Mouse (Mus musculus) stomach, embryonic 14.5 days (tissue): ENCODE data around the gene Fads2. TPM values are rescaled to one million over a fixed set of nuclear protein-coding genes. Genes with fewer than 3 reads are reported as not detected.

Experiments used
- ATAC-seq: fragments of 200-750 bp; cut with Nextera tagmentation; 2 replicates; pipeline ENCODE4 v1.8.0; 2017; ENCODE audit warnings: low read depth, moderate TSS enrichment; ENCODE audit not compliant: insufficient number of reproducible peaks, insufficient read depth, low FRiP score
- H3K27ac ChIP-seq: fragments of 300-500 bp; sonication (generic); 2 replicates; pipeline ENCODE4 v1.5.1; 2014; ENCODE audit warnings: mild to moderate bottlenecking, low read length, moderate library complexity, mixed read lengths
- H3K27me3 ChIP-seq: fragments of 300-500 bp; sonication (generic); 2 replicates; pipeline ENCODE4 v1.6.1; 2014; ENCODE audit warnings: low read length, control low read depth, mixed read lengths; ENCODE audit not compliant: control insufficient read depth, insufficient read depth
- H3K36me3 ChIP-seq: fragments of 300-500 bp; sonication (generic); 2 replicates; pipeline ENCODE4 v1.6.1; 2014; ENCODE audit warnings: mild to moderate bottlenecking, control low read depth, low read length, moderate library complexity, mixed read lengths; ENCODE audit not compliant: control insufficient read depth, insufficient read depth
- H3K4me1 ChIP-seq: fragments of 300-500 bp; sonication (generic); 2 replicates; pipeline ENCODE4 v1.6.1; 2014; ENCODE audit warnings: low read length, control low read depth, mixed read lengths; ENCODE audit not compliant: control insufficient read depth, insufficient read depth
- H3K4me2 ChIP-seq: fragments of 300-500 bp; sonication (generic); replicated peaks from 2 replicates; pipeline ENCODE4 v1.6.1; 2014; ENCODE audit warnings: low read depth, low read length, control low read depth
- H3K4me3 ChIP-seq: fragments of 300-500 bp; sonication (generic); 2 replicates; pipeline ENCODE4 v1.5.1; 2014; ENCODE audit warnings: low read depth, low read length, control low read depth
- H3K9ac ChIP-seq: fragments of 300-500 bp; sonication (generic); replicated peaks from 2 replicates; pipeline ENCODE4 v1.6.1; 2014; ENCODE audit warnings: low read depth, mild to moderate bottlenecking, control low read depth, low read length, moderate library complexity, mixed read lengths
- H3K9me3 ChIP-seq: fragments of 300-500 bp; sonication (generic); 2 replicates; pipeline ENCODE4 v1.6.1; 2016; ENCODE audit warnings: low read depth, low read length, control low read depth; ENCODE audit not compliant: control insufficient read depth
- WGBS: fragments of 180-500 bp; shearing (Covaris S2); extraction: QIAGEN DNeasy Blood & Tissue Kit; methylation state at CpG from one replicate; pipeline ENCODE4 v1.1.7; 2014; 5-methylcytosine and 5-hydroxymethylcytosine counted together
- polyA plus RNA-seq: library from polyadenylated mRNA; unstranded; fragments of >200 nt; fragmentation: Nextera tagmentation; extraction: Ambion mirVana; gene quantifications from 2 replicates; pipeline ENCODE4 v1.2.1, GENCODE M21; 2014

The Fads2 gene
- polyA plus RNA-seq, 1 experiment from 2014 or later = 49.1 TPM

DNA sequence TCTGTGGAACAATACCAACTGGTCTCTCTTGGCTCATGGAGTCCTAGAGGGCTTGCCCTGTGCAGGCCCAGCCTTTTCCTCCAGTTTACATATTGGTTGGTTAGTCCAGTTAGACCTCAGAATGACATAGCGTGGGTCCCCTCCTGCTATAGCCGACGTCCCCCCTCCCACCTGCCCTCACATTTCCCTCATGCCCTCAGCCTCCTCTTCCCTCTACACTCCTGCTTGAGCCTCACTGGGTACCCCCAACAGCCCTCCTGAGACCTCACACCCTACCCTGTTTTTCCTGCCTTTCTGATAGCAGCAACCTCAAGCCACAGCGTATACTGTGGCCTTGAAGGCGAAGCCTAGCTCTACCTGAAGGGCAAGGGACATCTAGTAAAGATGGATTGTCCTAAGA lies 38.7 kb downstream of the Fads2 start:
- no peak overlapping the region for H3K9ac ChIP-seq
- H3K4me1 ChIP-seq = no peaks in the 10 kb centered on the region
- no peaks in the 10 kb centered on the region for H3K27me3 ChIP-seq
- no peak overlapping the region for H3K27ac ChIP-seq
- H3K4me2 ChIP-seq = no peak overlapping the region
- peaks cover 62% of the 10 kb centered on the region for H3K36me3 ChIP-seq
- H3K9me3 ChIP-seq = no peaks in the 10 kb centered on the region
- no peak overlapping the region for H3K4me3 ChIP-seq
- no peak for ATAC-seq
- WGBS = 86% methylated on average over 5 of the region's 5 CpGs

DNA sequence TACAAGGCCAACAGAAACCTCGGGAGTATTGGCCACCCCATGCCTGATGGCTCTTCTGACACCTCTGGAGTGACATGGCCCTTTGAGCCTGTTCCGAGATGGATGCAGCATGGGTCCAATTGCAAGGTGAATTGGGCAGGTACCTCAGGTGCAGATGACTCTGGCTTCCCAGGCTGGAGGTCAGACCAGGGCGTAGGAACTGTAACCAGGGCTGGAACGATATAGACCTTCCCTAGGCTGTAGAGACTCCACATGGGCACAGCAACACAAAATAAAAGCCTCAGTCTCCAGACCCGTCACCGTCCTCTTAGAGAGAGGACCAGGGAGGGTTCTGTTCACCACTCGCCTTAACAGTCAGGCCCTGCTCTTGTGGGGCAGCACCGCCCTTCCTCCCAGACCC lies 39.3 kb downstream of the Fads2 start:
- 84% methylated on average over 8 of the region's 8 CpGs for WGBS
- ATAC-seq = no peak
- Histone ChIP-seq H3K27ac (no peak overlapping the region), H3K27me3 (no peaks in the 10 kb centered on the region), H3K36me3 (peaks cover 57% of the 10 kb centered on the region), H3K4me3 (no peak overlapping the region), H3K4me2 (no peak overlapping the region), H3K9me3 (no peaks in the 10 kb centered on the region), H3K9ac (no peak overlapping the region), H3K4me1 (no peaks in the 10 kb centered on the region; the same call in 1 of the 2 replicates)

DNA sequence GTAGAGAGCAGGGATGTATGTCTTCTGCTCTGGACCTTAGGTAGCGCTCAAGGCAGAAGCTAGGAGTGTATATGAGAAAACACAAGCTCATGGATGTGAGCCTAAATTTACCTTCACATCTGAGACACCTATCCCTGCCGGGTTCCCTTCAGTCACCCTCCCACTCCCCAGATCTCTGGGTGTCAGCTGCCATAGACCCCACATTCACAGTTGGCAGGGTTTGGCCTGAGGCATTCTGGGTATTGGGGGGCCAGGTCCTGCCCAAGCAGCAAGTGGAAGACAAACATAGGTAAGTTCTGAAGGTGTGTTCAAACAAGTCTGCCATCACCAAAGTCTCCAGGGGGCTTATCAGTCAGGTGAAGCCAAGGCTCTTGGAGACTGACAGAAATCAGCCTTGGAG lies 39.9 kb downstream of the Fads2 start:
- no peaks in the 10 kb centered on the region for H3K27me3 ChIP-seq
- H3K9ac ChIP-seq = no peak overlapping the region
- 91% methylated on average over 2 of the region's 2 CpGs for WGBS
- no peak overlapping the region for H3K27ac ChIP-seq
- H3K4me3 ChIP-seq = no peak overlapping the region
- peaks cover 51% of the 10 kb centered on the region for H3K36me3 ChIP-seq
- H3K4me1 ChIP-seq = no peaks in the 10 kb centered on the region; the same call in 1 of the 2 replicates
- no peaks in the 10 kb centered on the region for H3K9me3 ChIP-seq
- ATAC-seq = no peak
- H3K4me2 ChIP-seq = no peak overlapping the region

DNA sequence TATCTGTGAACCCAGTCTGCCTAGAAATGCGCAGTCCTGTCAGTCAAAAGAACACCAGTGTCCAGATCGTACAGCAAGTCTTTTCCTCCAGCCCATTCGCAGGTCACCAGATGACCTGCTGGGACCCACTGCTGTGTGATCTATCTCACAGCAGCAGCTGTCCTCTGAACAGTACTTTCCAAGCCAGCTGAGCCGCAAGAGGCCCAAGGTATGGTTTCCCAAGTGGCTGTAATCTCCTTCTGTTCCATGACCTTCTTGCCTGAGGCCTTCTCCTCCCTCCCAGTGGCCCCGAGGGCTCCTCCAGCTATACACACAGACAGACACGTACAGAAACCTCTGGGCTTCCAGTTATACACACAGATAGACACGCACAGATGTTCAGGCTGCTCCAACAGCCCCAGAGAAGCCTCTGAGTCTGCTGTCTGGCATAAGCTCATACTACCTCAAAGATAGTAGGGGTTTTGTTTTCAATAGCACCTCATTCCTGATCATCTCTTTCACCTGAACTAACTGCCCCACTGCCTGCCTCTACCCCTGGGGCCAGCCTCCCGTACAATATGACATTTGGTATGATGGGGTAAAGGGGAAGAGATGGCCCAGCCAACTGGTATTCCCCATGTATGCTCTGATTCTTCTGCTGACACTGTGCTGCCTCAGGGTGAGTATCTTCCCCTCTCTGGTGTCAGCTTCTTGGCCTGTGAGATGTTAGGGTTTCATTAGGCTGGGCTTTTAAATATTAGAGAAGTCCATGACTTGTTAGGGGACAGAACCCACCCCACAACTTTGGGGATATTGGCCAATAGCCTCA lies 40.6 kb downstream of the Fads2 start:
- Histone ChIP-seq H3K4me1 (no peaks in the 10 kb centered on the region; the same call in 1 of the 2 replicates), H3K4me3 (no peak overlapping the region), H3K36me3 (peaks cover 45% of the 10 kb centered on the region), H3K9ac (no peak overlapping the region), H3K27me3 (no peaks in the 10 kb centered on the region), H3K27ac (peak overlapping the region; percentile 44; the same call in 1 of the 2 replicates), H3K4me2 (no peak overlapping the region), H3K9me3 (no peaks in the 10 kb centered on the region)
- no peak for ATAC-seq
- WGBS = 58% methylated on average over 8 of the region's 8 CpGs

DNA sequence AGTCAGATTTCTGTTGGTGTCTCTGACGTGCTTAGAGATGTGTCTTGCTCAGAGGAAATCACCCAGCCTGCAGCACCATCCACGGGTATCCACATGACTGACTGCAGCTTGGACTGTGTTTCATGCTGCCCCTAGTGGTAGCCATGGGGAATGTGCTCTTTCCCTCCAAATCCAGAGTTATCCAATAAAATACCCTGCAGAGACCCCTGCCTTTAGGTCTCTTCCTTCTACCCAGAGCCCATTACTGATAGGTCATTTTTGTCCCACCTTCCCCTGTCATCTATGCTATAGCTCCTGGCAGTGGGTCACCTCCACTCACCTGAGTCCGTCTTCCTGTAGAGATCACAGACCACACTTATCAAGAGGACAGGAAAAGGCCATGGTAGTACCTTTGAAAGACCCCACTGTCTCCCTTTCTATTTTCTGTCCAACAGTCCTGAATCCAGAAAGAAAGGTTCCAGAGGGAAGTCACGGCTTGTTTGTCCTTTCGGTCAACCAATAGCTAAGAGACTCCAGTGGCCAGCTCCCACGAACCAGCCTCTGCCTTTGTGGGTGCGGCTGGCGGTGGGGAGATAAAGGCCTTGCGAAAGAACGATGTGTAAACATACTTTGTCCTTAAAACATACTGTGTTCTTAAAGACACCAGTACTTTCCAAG lies 41.5 kb downstream of the Fads2 start:
- Histone ChIP-seq H3K9me3 (no peaks in the 10 kb centered on the region), H3K4me2 (0 out of 2 replicates have a peak overlapping the region, but pooled peaks have one; percentile 7), H3K4me1 (no peaks in the 10 kb centered on the region; the same call in 1 of the 2 replicates), H3K4me3 (no peak overlapping the region), H3K27ac (peak overlapping the region; percentile 62; the same call in 1 of the 2 replicates), H3K36me3 (peaks cover 43% of the 10 kb centered on the region), H3K9ac (no peak overlapping the region), H3K27me3 (no peaks in the 10 kb centered on the region)
- 32% methylated on average over 10 of the region's 10 CpGs for WGBS
- ATAC-seq = peak; percentile 61

DNA sequence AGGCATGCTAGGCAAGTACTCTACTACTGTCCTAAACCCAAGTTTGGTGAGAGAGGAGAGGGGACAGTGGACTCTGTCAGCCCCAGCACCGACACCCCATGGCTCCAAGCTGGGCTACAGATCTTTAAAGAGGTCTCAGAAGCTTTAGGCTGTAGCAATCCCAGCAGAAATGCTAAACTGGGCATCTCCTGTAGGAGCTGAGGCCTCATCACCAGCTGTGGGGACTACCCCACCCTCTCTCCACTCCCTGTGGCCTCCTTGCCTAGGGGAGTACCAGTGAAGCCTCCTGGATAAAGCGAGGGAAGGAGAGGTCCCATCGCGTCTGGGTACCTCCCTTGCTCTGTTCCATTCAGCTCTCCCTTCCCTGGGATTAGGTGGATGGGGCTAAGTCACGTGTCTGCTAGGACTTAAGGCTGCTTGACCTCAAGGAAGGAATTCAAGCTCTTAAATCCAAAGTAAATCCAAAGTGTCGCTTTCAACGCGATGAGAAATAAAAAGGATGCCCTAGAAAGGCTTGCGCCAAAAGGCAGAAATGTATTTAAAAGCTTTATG lies 42.6 kb downstream of the Fads2 start:
- Histone ChIP-seq H3K4me3 (no peak overlapping the region), H3K9ac (no peak overlapping the region), H3K27me3 (no peaks in the 10 kb centered on the region), H3K27ac (no peak overlapping the region), H3K4me1 (no peaks in the 10 kb centered on the region; the same call in 1 of the 2 replicates), H3K4me2 (no peak overlapping the region), H3K36me3 (peaks cover 32% of the 10 kb centered on the region; the same call in 1 of the 2 replicates), H3K9me3 (no peaks in the 10 kb centered on the region)
- 53% methylated on average over 9 of the region's 9 CpGs for WGBS
- ATAC-seq = no peak

DNA sequence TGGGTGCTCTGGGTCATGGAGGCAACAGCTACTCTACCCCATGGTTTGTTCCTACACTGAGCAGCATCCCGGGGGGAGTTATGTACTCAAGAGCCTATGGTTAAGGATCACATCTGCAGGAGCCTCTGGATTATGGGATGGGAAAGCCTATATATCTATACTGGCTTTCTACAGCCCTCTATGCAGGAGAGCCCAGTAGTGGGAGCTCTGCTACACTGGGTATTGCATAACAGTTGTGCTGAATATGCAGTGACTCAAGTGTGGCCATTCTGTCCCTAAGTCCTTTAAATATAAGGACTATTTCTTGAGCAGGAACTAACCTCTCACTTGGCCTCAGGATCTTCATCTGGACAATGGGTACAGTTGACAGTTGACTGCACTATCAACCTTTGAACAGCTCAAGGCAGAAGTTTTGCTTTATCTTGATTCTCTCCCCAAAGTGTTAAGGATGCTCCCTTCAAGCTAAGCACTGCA lies 43.2 kb downstream of the Fads2 start:
- H3K27ac ChIP-seq = no peak overlapping the region
- no peaks in the 10 kb centered on the region for H3K27me3 ChIP-seq
- H3K36me3 ChIP-seq = peaks cover 27% of the 10 kb centered on the region; the same call in 1 of the 2 replicates
- no peak for ATAC-seq
- H3K4me1 ChIP-seq = no peaks in the 10 kb centered on the region; the same call in 1 of the 2 replicates
- H3K4me2 ChIP-seq = no peak overlapping the region
- 77% methylated on average over 1 of the region's 1 CpGs for WGBS
- H3K9ac ChIP-seq = no peak overlapping the region
- H3K9me3 ChIP-seq = no peaks in the 10 kb centered on the region
- no peak overlapping the region for H3K4me3 ChIP-seq
